Mouse (Mus musculus): ENCODE measurements around the gene Slamf6. TPM values are rescaled to one million over a fixed set of nuclear protein-coding genes. Genes with fewer than 3 reads are reported as not detected.
"Not testable (repeated sequence)": the region's sequence is repeated elsewhere in the genome, so short reads cannot be mapped to it uniquely, and the experiment has no call there.

The Slamf6 gene
- total RNA-seq (2021) = 0.15 TPM in 1 of 2 replicates, not detected in the other
- long read RNA-seq = 0 reads

GRCm38 (mm10) chr1:171917305-171918039 is at the start of gene Slamf6:
Gene Slamf6 (plus strand): TSS chr1:171917515.
- DNase-seq = no peak

GRCm38 (mm10) chr1:171886989-171887388 is 30.3 kb upstream of the Slamf6 start:
- DNase-seq = no peak

GRCm38 (mm10) chr1:171895364-171895763 is 22.0 kb upstream of the Slamf6 start, which contains the start of gene Gm10521:
Gene Gm10521 (plus strand): TSS chr1:171895664.
- DNase-seq = not testable (repeated sequence)

- no peak for DNase-seq
Measured at GRCm38 (mm10) chr1:171904011-171904410, 13.3 kb upstream of the Slamf6 start.

- no peak for DNase-seq
Measured at GRCm38 (mm10) chr1:171915638-171916458, 1.5 kb upstream of the Slamf6 start.

- no peak for DNase-seq
Measured at GRCm38 (mm10) chr1:171918136-171918920, 1.0 kb downstream of the Slamf6 start.

GRCm38 (mm10) chr1:171919193-171919592 is 1.9 kb downstream of the Slamf6 start:
- DNase-seq = no peak

- no peak for DNase-seq
Measured at GRCm38 (mm10) chr1:171919901-171920510, 2.7 kb downstream of the Slamf6 start.

- DNase-seq = no peak
Measured at GRCm38 (mm10) chr1:171920989-171921621, 3.8 kb downstream of the Slamf6 start.

- DNase-seq = no peak
Measured at GRCm38 (mm10) chr1:171921641-171922040, 4.3 kb downstream of the Slamf6 start.

GRCm38 (mm10) chr1:171922844-171923243 is 5.5 kb downstream of the Slamf6 start:
- no peak for DNase-seq

GRCm38 (mm10) chr1:171924900-171925299 is 7.6 kb downstream of the Slamf6 start:
- DNase-seq = no peak

GRCm38 (mm10) chr1:171933851-171934250 is 16.5 kb downstream of the Slamf6 start:
- no peak for DNase-seq

- DNase-seq = no peak
Measured at GRCm38 (mm10) chr1:171938952-171939948, 21.9 kb downstream of the Slamf6 start.

- DNase-seq = no peak
Measured at GRCm38 (mm10) chr1:171940626-171941025, 23.3 kb downstream of the Slamf6 start.

GRCm38 (mm10) chr1:171946447-171946995 is 29.2 kb downstream of the Slamf6 start:
- DNase-seq = no peak

- DNase-seq = no peak
Measured at GRCm38 (mm10) chr1:171948161-171948945, 31.0 kb downstream of the Slamf6 start.

GRCm38 (mm10) chr1:171948946-171949508 is 31.7 kb downstream of the Slamf6 start:
- DNase-seq = no peak

GRCm38 (mm10) chr1:171955071-171955470 is 37.8 kb downstream of the Slamf6 start:
- no peak for DNase-seq

Data from adrenal gland, postnatal 25 days (tissue).